Mouse (Mus musculus) kidney, embryonic 14.5 days (tissue): ENCODE data around the gene Gm1043. TPM values are rescaled to one million over a fixed set of nuclear protein-coding genes. Genes with fewer than 3 reads are reported as not detected.

ENCODE experiments used
- ATAC-seq: fragments of 200-750 bp; cut with Nextera tagmentation; 2 replicates; pipeline ENCODE4 v1.8.0; 2017; ENCODE audit warnings: moderate number of reproducible peaks, mild to moderate bottlenecking, moderate TSS enrichment, moderate library complexity; ENCODE audit not compliant: low FRiP score, low TSS enrichment
- H3K27ac ChIP-seq: fragments of 300-500 bp; sonication (generic); 2 replicates; pipeline ENCODE4 v1.5.1; 2014; ENCODE audit warnings: low read depth, mild to moderate bottlenecking, low read length, moderate library complexity, mixed read lengths
- H3K27me3 ChIP-seq: fragments of 300-500 bp; sonication (generic); 2 replicates; pipeline ENCODE4 v1.6.1; 2014; ENCODE audit warnings: mild to moderate bottlenecking, low read length; ENCODE audit not compliant: control insufficient read depth, insufficient read depth
- H3K36me3 ChIP-seq: fragments of 300-500 bp; sonication (generic); 2 replicates; pipeline ENCODE4 v1.6.1; 2014; ENCODE audit warnings: low read length, mixed read lengths; ENCODE audit not compliant: control insufficient read depth, insufficient read depth
- H3K4me1 ChIP-seq: fragments of 300-500 bp; sonication (generic); 2 replicates; pipeline ENCODE4 v1.6.1; 2014; ENCODE audit warnings: low read length, mixed read lengths; ENCODE audit not compliant: control insufficient read depth, insufficient read depth
- H3K4me2 ChIP-seq: fragments of 300-500 bp; sonication (generic); replicated peaks from 2 replicates; pipeline ENCODE4 v1.6.1; 2014; ENCODE audit warnings: low read depth, mild to moderate bottlenecking, low read length
- H3K4me3 ChIP-seq: fragments of 300-500 bp; sonication (generic); 2 replicates; pipeline ENCODE4 v1.5.1; 2014; ENCODE audit warnings: mild to moderate bottlenecking, low read length
- H3K9ac ChIP-seq: fragments of 300-500 bp; sonication (generic); 2 replicates; pipeline ENCODE4 v1.6.1; 2014; ENCODE audit warnings: low read depth, mild to moderate bottlenecking, low read length, moderate library complexity
- H3K9me3 ChIP-seq: fragments of 300-500 bp; sonication (generic); 2 replicates; pipeline ENCODE4 v1.6.1; 2016; ENCODE audit warnings: low read length; ENCODE audit not compliant: control insufficient read depth
- whole genome bisulfite sequencing: fragments of 180-500 bp; shearing (Covaris S2); extraction: QIAGEN DNeasy Blood & Tissue Kit; methylation state at CpG from one replicate; pipeline ENCODE4 v1.1.7; 2014; 5-methylcytosine and 5-hydroxymethylcytosine counted together
- polyA plus RNA-seq: library from polyadenylated mRNA; unstranded; fragments of >200 nt; fragmentation: Nextera tagmentation; extraction: Ambion mirVana; gene quantifications from 2 replicates; pipeline ENCODE4 v1.2.1, GENCODE M21; 2014

Gene Gm1043
- polyA plus RNA-seq, 1 experiment from 2014 or later = not detected

- no peaks in the 10 kb centered on the region for H3K9me3 ChIP-seq
- H3K4me3 ChIP-seq = no peak overlapping the region
- WGBS = 76% methylated on average over 6 of the region's 6 CpGs
- ATAC-seq = no peak
- no peak overlapping the region for H3K27ac ChIP-seq
- H3K4me1 ChIP-seq = no peaks in the 10 kb centered on the region
- H3K9ac ChIP-seq = no peak overlapping the region
- no peaks in the 10 kb centered on the region for H3K36me3 ChIP-seq
- H3K4me2 ChIP-seq = no peak overlapping the region
- peaks cover 3% of the 10 kb centered on the region; the same call in 1 of the 2 replicates for H3K27me3 ChIP-seq
These were observed 12.4 kb downstream of the Gm1043 start for GRCm38 (mm10) chr5:37097591-37097990.

DNA sequence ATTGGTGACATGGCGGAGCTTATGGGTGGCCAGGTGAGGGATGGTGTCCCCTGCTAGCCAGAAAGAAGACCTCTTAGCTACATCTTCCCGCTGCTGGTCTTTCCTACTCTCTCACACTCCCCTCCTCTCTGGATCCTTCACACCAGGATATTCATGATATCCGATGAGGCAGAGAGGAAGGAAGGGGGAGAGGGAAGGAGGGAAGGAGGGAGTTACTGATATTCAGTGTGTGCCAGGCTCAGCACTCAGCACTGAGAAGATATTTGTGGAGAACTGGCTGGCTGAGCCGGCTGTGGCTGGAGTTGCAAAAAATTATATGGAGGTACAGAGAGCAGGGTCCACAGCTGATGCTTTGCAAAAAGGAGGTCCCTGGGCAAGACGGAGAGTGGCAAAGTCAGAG is 15.6 kb downstream of the Gm1043 start:
- H3K9ac ChIP-seq = no peak overlapping the region
- no peaks in the 10 kb centered on the region for H3K36me3 ChIP-seq
- no peaks in the 10 kb centered on the region for H3K9me3 ChIP-seq
- 49% methylated on average over 5 of the region's 5 CpGs for WGBS
- H3K27me3 ChIP-seq = no peaks in the 10 kb centered on the region; the same call in 1 of the 2 replicates
- no peak for ATAC-seq
- H3K27ac ChIP-seq = no peak overlapping the region
- H3K4me2 ChIP-seq = no peak overlapping the region
- H3K4me3 ChIP-seq = no peak overlapping the region
- H3K4me1 ChIP-seq = no peaks in the 10 kb centered on the region

DNA sequence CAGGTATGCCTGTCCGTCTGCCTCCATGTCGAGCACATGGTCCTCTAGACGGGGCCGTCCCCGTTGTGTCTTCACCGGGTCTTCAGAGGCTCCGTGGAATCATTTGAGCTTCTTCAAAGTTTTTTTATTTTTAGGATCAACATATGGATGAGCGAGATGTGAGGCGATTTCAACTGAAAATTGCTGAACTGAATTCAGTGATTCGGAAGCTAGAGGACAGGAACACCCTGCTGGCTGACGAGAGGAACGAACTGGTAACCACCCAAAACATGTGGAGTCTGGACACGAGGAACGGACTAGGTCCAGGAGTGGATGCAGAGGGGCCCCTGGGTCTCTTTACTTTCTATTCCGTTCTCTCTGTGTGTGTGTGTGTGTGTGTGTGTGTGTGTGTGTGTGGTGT is 16.5 kb downstream of the Gm1043 start:
- no peaks in the 10 kb centered on the region for H3K36me3 ChIP-seq
- ATAC-seq = no peak
- H3K4me1 ChIP-seq = no peaks in the 10 kb centered on the region
- no peak overlapping the region for H3K4me2 ChIP-seq
- no peak overlapping the region for H3K4me3 ChIP-seq
- H3K27ac ChIP-seq = no peak overlapping the region
- WGBS = 79% methylated on average over 15 of the region's 15 CpGs
- no peaks in the 10 kb centered on the region for H3K9me3 ChIP-seq
- H3K9ac ChIP-seq = no peak overlapping the region
- no peaks in the 10 kb centered on the region; the same call in 1 of the 2 replicates for H3K27me3 ChIP-seq

DNA sequence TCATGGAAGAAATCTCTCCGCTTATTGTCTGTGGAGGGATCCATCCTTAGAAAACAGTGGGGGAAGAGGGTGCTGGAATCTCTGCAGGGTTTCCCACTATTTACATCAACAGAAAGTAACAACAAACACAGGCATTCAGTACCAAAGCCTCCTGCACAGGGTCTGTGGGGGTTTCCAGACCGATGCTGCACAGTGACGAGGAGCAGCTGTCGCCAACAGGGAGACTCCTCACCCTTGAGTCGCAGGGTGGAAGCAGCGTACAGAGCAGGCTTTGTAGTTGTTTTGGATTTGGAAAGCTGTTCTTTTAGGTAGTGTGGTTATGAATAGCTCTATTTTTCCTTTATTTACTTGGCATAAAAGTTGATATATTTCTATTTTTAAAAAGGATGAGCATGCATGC is 16.9 kb downstream of the Gm1043 start:
- Histone ChIP-seq H3K36me3 (no peaks in the 10 kb centered on the region), H3K9ac (no peak overlapping the region), H3K4me1 (no peaks in the 10 kb centered on the region), H3K27me3 (no peaks in the 10 kb centered on the region; the same call in 1 of the 2 replicates), H3K4me3 (no peak overlapping the region), H3K9me3 (no peaks in the 10 kb centered on the region), H3K4me2 (no peak overlapping the region), H3K27ac (no peak overlapping the region)
- no peak for ATAC-seq
- 33% methylated on average over 6 of the region's 6 CpGs for WGBS

DNA sequence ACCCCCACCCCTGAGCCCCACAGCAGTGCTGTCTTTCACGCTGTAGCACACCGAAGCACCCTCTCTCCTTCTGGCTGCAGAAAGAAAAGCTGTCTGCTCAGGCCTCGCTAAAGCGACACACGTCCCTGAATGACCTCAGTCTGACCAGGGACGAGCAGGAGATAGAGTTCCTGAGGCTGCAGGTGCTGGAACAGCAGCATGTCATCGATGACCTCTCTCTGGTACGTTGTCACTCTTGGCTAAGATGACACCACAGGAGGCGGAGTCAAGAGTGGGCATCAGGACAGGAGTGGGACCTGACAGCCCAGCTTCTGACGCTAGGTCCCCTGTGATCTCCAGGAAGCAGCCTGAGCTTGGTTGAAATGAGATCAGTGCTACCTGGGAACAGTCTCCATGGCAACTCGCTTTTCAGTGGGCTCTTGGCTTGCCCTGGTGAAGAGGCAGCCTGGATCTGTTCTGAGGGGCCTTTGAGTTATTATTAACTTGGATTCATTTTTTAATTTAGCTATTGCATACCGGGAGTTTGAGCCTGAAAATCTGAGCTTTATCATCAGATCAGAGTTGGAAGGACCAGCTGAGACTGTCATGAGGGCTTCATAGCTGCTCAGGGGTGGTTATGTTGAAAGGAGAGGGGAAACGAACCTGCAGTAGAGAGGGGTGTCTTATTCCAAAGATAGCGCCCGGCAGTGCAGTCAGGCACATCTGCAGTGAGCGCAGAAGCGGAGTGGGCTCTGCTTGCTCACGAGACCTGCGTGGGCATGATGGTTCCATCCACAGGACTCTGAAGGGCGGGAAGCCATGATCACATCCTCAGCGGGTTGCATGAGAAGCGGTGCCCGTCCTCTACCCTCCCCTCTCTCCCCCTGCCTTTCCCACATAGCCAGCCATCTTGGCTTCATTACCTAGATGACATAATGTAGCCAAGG is 20.6 kb downstream of the Gm1043 start:
- Histone ChIP-seq H3K27me3 (no peaks in the 10 kb centered on the region; the same call in 1 of the 2 replicates), H3K27ac (no peak overlapping the region), H3K4me1 (no peaks in the 10 kb centered on the region), H3K4me2 (no peak overlapping the region), H3K9me3 (no peaks in the 10 kb centered on the region), H3K36me3 (no peaks in the 10 kb centered on the region), H3K9ac (no peak overlapping the region), H3K4me3 (no peak overlapping the region)
- no peak for ATAC-seq
- WGBS = 71% methylated on average over 23 of the region's 23 CpGs

DNA sequence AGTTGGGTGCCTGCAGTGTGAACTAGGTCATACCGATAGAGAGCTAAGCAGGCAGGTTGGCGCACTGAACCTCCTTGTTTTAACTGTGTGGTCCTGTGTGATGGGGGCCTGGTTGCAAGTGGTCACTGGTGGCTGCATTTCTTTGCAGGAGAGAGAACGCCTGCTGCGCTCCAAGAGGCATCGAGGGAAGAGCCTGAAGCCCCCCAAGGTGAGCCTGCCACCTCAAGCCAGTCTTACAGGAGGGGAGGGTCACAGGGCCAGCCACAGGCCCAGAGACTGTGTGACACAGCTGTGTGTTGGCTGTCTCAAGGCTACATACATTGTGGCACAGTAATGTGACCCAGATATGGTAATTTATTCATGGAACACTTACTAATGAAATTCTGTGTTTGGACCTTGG is 21.9 kb downstream of the Gm1043 start:
- Histone ChIP-seq H3K27ac (no peak overlapping the region), H3K4me1 (no peaks in the 10 kb centered on the region), H3K4me2 (no peak overlapping the region), H3K4me3 (no peak overlapping the region), H3K36me3 (no peaks in the 10 kb centered on the region), H3K27me3 (no peaks in the 10 kb centered on the region; the same call in 1 of the 2 replicates), H3K9me3 (no peaks in the 10 kb centered on the region), H3K9ac (no peak overlapping the region)
- WGBS = 92% methylated on average over 5 of the region's 5 CpGs
- ATAC-seq = no peak

DNA sequence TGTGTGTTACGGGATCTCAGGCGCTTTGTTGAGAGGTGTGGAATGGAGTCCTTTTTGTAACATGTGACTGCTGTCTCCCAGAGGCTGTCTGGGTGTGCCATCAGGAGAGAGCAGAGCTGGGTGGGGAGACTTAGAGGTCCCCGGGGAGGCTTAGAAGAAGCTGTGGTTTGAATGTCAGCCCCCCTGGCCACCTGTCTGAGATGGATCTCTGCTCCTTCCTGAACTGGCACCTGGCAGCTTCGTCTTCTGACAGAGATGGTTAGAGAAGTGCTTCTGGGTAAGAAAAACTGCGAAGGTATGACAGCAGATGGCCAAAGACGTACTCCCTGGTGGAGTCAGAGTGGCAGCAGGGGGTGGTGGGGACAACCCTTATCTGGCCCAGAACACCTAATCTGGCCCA is 22.4 kb downstream of the Gm1043 start:
- ATAC-seq = no peak
- H3K9ac ChIP-seq = no peak overlapping the region
- no peak overlapping the region for H3K27ac ChIP-seq
- no peaks in the 10 kb centered on the region for H3K36me3 ChIP-seq
- 86% methylated on average over 6 of the region's 6 CpGs for WGBS
- no peak overlapping the region for H3K4me2 ChIP-seq
- no peaks in the 10 kb centered on the region; the same call in 1 of the 2 replicates for H3K27me3 ChIP-seq
- no peaks in the 10 kb centered on the region for H3K9me3 ChIP-seq
- no peak overlapping the region for H3K4me3 ChIP-seq
- no peaks in the 10 kb centered on the region for H3K4me1 ChIP-seq

- Histone ChIP-seq H3K36me3 (no peaks in the 10 kb centered on the region), H3K9me3 (no peaks in the 10 kb centered on the region), H3K4me3 (no peak overlapping the region), H3K4me2 (no peak overlapping the region), H3K4me1 (no peaks in the 10 kb centered on the region), H3K9ac (no peak overlapping the region), H3K27ac (no peak overlapping the region), H3K27me3 (no peaks in the 10 kb centered on the region; the same call in 1 of the 2 replicates)
- WGBS = 35% methylated on average over 6 of the region's 6 CpGs
- no peak for ATAC-seq
These were observed 24.2 kb downstream of the Gm1043 start for GRCm38 (mm10) chr5:37109280-37109849.

DNA sequence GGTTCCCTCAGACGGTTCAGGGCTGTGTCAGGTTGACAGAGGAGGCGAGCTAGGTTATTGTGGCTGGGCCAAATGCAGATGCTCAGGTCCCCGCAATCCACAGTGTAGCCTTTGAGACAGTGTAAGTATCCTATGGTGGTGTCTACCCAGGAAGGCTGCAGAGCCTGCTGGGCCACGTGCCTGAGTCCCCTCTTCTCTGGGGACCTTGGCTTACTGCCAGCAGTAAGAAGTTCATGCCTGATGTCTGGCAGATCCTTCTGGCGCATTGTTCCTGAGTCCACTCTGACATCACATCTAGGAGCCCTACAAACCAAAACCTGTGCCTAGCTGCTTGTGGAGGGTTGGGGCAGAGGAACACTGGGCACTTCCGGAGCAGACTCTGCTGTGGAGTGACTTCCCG is 27.2 kb downstream of the Gm1043 start:
- no peak overlapping the region for H3K27ac ChIP-seq
- no peaks in the 10 kb centered on the region for H3K36me3 ChIP-seq
- H3K4me2 ChIP-seq = no peak overlapping the region
- WGBS = 76% methylated on average over 7 of the region's 7 CpGs
- no peak overlapping the region for H3K9ac ChIP-seq
- no peaks in the 10 kb centered on the region for H3K9me3 ChIP-seq
- no peak for ATAC-seq
- H3K27me3 ChIP-seq = no peaks in the 10 kb centered on the region
- no peak overlapping the region for H3K4me3 ChIP-seq
- H3K4me1 ChIP-seq = no peaks in the 10 kb centered on the region
